ENCODE assay signal across 8 mouse cellular contexts in the genomic region with DNA sequence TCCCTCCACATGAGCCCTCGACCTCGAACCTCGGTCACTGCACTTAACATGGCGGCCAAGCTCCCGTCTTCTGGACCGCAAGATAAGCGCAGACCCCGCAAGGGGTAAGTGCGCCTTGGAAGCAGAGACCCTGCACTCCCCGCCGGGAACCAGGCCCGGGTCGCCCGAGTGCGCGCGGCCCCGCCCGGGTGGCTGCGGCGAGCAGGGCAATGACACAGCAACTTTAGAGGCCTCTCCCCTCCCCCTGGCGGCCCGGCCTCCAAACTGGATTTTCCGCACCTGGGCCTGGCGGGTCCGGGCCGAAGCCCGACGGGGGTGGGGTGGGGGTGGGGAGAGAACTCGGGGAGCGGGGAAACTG. TPM values are rescaled to one million over a fixed set of nuclear protein-coding genes. Genes with fewer than 3 reads are reported as not detected.
DNase-seq lines count a peak whose midpoint lies in the region; ATAC-seq and TF ChIP-seq lines count a peak whose summit lies in the region.

No protein-coding gene starts in this region.

- H3K27me3 ChIP-seq in intestine, embryonic 16.5 days (replicated peaks; ENCODE audit: control insufficient read depth, insufficient read depth, low read length): no peaks in the 10 kb centered on the region
- no peaks in the 10 kb centered on the region for H3K27me3 ChIP-seq in limb, embryonic 14.5 days (ENCODE audit: control insufficient read depth, insufficient read depth, low read length)
- no peaks in the 10 kb centered on the region for H3K27me3 ChIP-seq in midbrain, embryonic 15.5 days (replicated peaks)
- no peaks in the 10 kb centered on the region for H3K27me3 ChIP-seq in testis, adult 2 months (ENCODE audit: control insufficient read depth, insufficient read depth, low read length)

- under 1% methylated on average over 27 of the region's 31 CpGs for WGBS in intestine, embryonic 16.5 days
- WGBS in limb, embryonic 14.5 days: under 1% methylated on average over 26 of the region's 31 CpGs
- WGBS in midbrain, embryonic 15.5 days: 0% methylated on average over 31 of the region's 31 CpGs

- H3K9me3 ChIP-seq in intestine, embryonic 16.5 days (ENCODE audit: control insufficient read depth, low read length): no peaks in the 10 kb centered on the region
- no peaks in the 10 kb centered on the region for H3K9me3 ChIP-seq in limb, embryonic 14.5 days (ENCODE audit: control insufficient read depth, low read length)
- no peaks in the 10 kb centered on the region for H3K9me3 ChIP-seq in midbrain, embryonic 15.5 days

- no peak for TF ChIP-seq CTCF in testis, adult 2 months (IDR thresholded peaks at IDR 0.05; ENCODE audit: control insufficient read depth, insufficient read depth, insufficient replicate concordance, low read depth, low read length)

- peaks cover 25% of the 10 kb centered on the region for H3K4me1 ChIP-seq in intestine, embryonic 16.5 days (ENCODE audit: control insufficient read depth, insufficient read depth, low read length)
- peaks cover 14% of the 10 kb centered on the region for H3K4me1 ChIP-seq in limb, embryonic 14.5 days (ENCODE audit: control insufficient read depth, insufficient read depth, low read length)
- peaks cover 39% of the 10 kb centered on the region for H3K4me1 ChIP-seq in midbrain, embryonic 15.5 days
- peaks cover 14% of the 10 kb centered on the region for H3K4me1 ChIP-seq in testis, adult 2 months (ENCODE audit: control insufficient read depth, insufficient read depth, low read length)

- peak; percentile 80 for DNase-seq in embryo, embryonic 10 days (ENCODE audit: low spot score)
- no peak for DNase-seq in embryo, embryonic 9.5 days (ENCODE audit: extremely low spot score)
- peak; percentile 80 to 82 for DNase-seq in cerebellum, postnatal 36 days
- peak; percentile 92 for DNase-seq in gastrocnemius, postnatal 14 days
- no peak for DNase-seq in limb, embryonic 14.5 days (ENCODE audit: low spot score)

- peak overlapping the region; percentile 100 for H3K27ac ChIP-seq in intestine, embryonic 16.5 days (ENCODE audit: low read length)
- peak overlapping the region; percentile 100 for H3K27ac ChIP-seq in limb, embryonic 14.5 days (replicated peaks; ENCODE audit: low read depth, low read length)
- peak overlapping the region; percentile 100 for H3K27ac ChIP-seq in midbrain, embryonic 15.5 days
- peak overlapping the region; percentile 98 for H3K27ac ChIP-seq in testis, adult 2 months (ENCODE audit: control insufficient read depth, insufficient read depth, low read depth, low read length)

- H3K4me3 ChIP-seq in intestine, embryonic 16.5 days (ENCODE audit: low read length): peak overlapping the region; percentile 89
- peak overlapping the region; percentile 100 for H3K4me3 ChIP-seq in limb, embryonic 14.5 days (replicated peaks; ENCODE audit: low read length)
- H3K4me3 ChIP-seq in midbrain, embryonic 15.5 days: peak overlapping the region; percentile 90
- H3K4me3 ChIP-seq in testis, adult 2 months (ENCODE audit: control insufficient read depth, low read depth, low read length): peak overlapping the region; percentile 96

- peak; percentile 22 for ATAC-seq in intestine, embryonic 16.5 days
- no peak for ATAC-seq in limb, embryonic 14.5 days (ENCODE audit: low FRiP score, low read depth)
- ATAC-seq in midbrain, embryonic 15.5 days (replicated peaks): peak; percentile 0; the same call in 1 of the 2 replicates

- intact Hi-C loops in gastrocnemius, postnatal 14 days (cut with DNase I; ENCODE audit: low total_unique reads): no loop called here

- 0 out of 2 replicates have a peak, but pooled peaks have one; percentile 13 for TF ChIP-seq POLR2A in limb, embryonic 14.5 days (IDR thresholded peaks at IDR 0.05; ENCODE audit: borderline replicate concordance, extremely low read depth, insufficient read depth, insufficient read length)
- no peak for TF ChIP-seq POLR2A in testis, adult 2 months (IDR thresholded peaks at IDR 0.05; ENCODE audit: control insufficient read depth, low read depth, low read length)

- peak overlapping the region; percentile 98 for H3K9ac ChIP-seq in intestine, embryonic 16.5 days (ENCODE audit: low read depth, low read length)
- H3K9ac ChIP-seq in limb, embryonic 14.5 days (ENCODE audit: low read depth, low read length, severe bottlenecking): peak overlapping the region; percentile 97
- H3K9ac ChIP-seq in midbrain, embryonic 15.5 days: peak overlapping the region; percentile 98

- H3K36me3 ChIP-seq in intestine, embryonic 16.5 days (ENCODE audit: control insufficient read depth, insufficient read depth, low read length): peaks cover 25% of the 10 kb centered on the region
- H3K36me3 ChIP-seq in limb, embryonic 14.5 days (ENCODE audit: control insufficient read depth, insufficient read depth, low read length): peaks cover 32% of the 10 kb centered on the region
- H3K36me3 ChIP-seq in midbrain, embryonic 15.5 days (replicated peaks): peaks cover 2% of the 10 kb centered on the region
- H3K36me3 ChIP-seq in testis, adult 2 months (ENCODE audit: control insufficient read depth, insufficient read depth, low read length): peaks cover 8% of the 10 kb centered on the region

- peak overlapping the region; percentile 72 for H3K4me2 ChIP-seq in intestine, embryonic 16.5 days (ENCODE audit: low read depth, low read length)
- peak overlapping the region; percentile 97 for H3K4me2 ChIP-seq in limb, embryonic 14.5 days (replicated peaks; ENCODE audit: low read depth, low read length, severe bottlenecking)
- peak overlapping the region; percentile 88 for H3K4me2 ChIP-seq in midbrain, embryonic 15.5 days

RNA-seq across cellular contexts. Expression of gene H2-DMa, which starts 1.5 kb away (rescaled TPM):
- 1 to 10 TPM; 2.3 to 3.6 TPM for total RNA-seq in gastrocnemius, postnatal 14 days (2021)
- 13.4 and 15.3 TPM in 2 replicates for polyA plus RNA-seq in intestine, embryonic 16.5 days (2015; fragmentation: Nextera tagmentation; extraction: Ambion mirVana)
- 13.1 and 20.2 TPM in 2 replicates for polyA plus RNA-seq in limb, embryonic 14.5 days (2012; rRNA removed)
- 16.8 and 19.0 TPM in 2 replicates for polyA plus RNA-seq in limb, embryonic 14.5 days (2014; fragmentation: Nextera tagmentation; extraction: Ambion mirVana)
- 17.2 and 18.8 TPM in 2 replicates for polyA plus RNA-seq in midbrain, embryonic 15.5 days (2015; fragmentation: Nextera tagmentation; extraction: Ambion mirVana)
- 33.8 and 40.7 TPM in 2 replicates for polyA plus RNA-seq in testis, adult 2 months (2012; rRNA removed)

RNA-seq across cellular contexts. Expression of gene Brd2, which starts 1.6 kb away (rescaled TPM):
- total RNA-seq in gastrocnemius, postnatal 14 days (2021): 10 to 100 TPM; 75.2 to 75.5 TPM
- 72.3 and 73.0 TPM in 2 replicates for polyA plus RNA-seq in intestine, embryonic 16.5 days (2015; fragmentation: Nextera tagmentation; extraction: Ambion mirVana)
- 197 and 217 TPM in 2 replicates for polyA plus RNA-seq in limb, embryonic 14.5 days (2012; rRNA removed)
- polyA plus RNA-seq in limb, embryonic 14.5 days (2014; fragmentation: Nextera tagmentation; extraction: Ambion mirVana): 121 and 141 TPM in 2 replicates
- polyA plus RNA-seq in midbrain, embryonic 15.5 days (2015; fragmentation: Nextera tagmentation; extraction: Ambion mirVana): 137 and 140 TPM in 2 replicates
- 164 and 178 TPM in 2 replicates for polyA plus RNA-seq in testis, adult 2 months (2012; rRNA removed)

RNA-seq across cellular contexts. Expression of gene H2-DMb2, which starts 22.3 kb away (rescaled TPM):
- under 1 TPM; 0.45 to 0.47 TPM for total RNA-seq in gastrocnemius, postnatal 14 days (2021)
- 0.87 and 0.99 TPM in 2 replicates for polyA plus RNA-seq in intestine, embryonic 16.5 days (2015; fragmentation: Nextera tagmentation; extraction: Ambion mirVana)
- polyA plus RNA-seq in limb, embryonic 14.5 days (2012; rRNA removed): 0.31 and 0.54 TPM in 2 replicates
- 0.23 and 0.36 TPM in 2 replicates for polyA plus RNA-seq in limb, embryonic 14.5 days (2014; fragmentation: Nextera tagmentation; extraction: Ambion mirVana)
- polyA plus RNA-seq in midbrain, embryonic 15.5 days (2015; fragmentation: Nextera tagmentation; extraction: Ambion mirVana): 0.27 and 0.65 TPM in 2 replicates
- 0.27 and 0.41 TPM in 2 replicates for polyA plus RNA-seq in testis, adult 2 months (2012; rRNA removed)

RNA-seq across cellular contexts. Expression of gene H2-Oa, which starts 28.7 kb away (rescaled TPM):
- total RNA-seq in gastrocnemius, postnatal 14 days (2021): not detected
- 0.62 and 0.95 TPM in 2 replicates for polyA plus RNA-seq in intestine, embryonic 16.5 days (2015; fragmentation: Nextera tagmentation; extraction: Ambion mirVana)
- polyA plus RNA-seq in limb, embryonic 14.5 days (2012; rRNA removed): 1.0 and 1.7 TPM in 2 replicates
- polyA plus RNA-seq in limb, embryonic 14.5 days (2014; fragmentation: Nextera tagmentation; extraction: Ambion mirVana): 0.70 and 0.85 TPM in 2 replicates
- polyA plus RNA-seq in midbrain, embryonic 15.5 days (2015; fragmentation: Nextera tagmentation; extraction: Ambion mirVana): not detected in 2 replicates
- polyA plus RNA-seq in testis, adult 2 months (2012; rRNA removed): 0.10 and 0.22 TPM in 2 replicates

RNA-seq across cellular contexts. Expression of gene H2-DMb1, which starts 32.1 kb away (rescaled TPM):
- 1 to 10 TPM; 1.0 to 1.4 TPM for total RNA-seq in gastrocnemius, postnatal 14 days (2021)
- 3.0 and 3.6 TPM in 2 replicates for polyA plus RNA-seq in intestine, embryonic 16.5 days (2015; fragmentation: Nextera tagmentation; extraction: Ambion mirVana)
- polyA plus RNA-seq in limb, embryonic 14.5 days (2012; rRNA removed): 4.2 and 6.9 TPM in 2 replicates
- polyA plus RNA-seq in limb, embryonic 14.5 days (2014; fragmentation: Nextera tagmentation; extraction: Ambion mirVana): 2.4 and 2.7 TPM in 2 replicates
- polyA plus RNA-seq in midbrain, embryonic 15.5 days (2015; fragmentation: Nextera tagmentation; extraction: Ambion mirVana): 0.79 and 1.2 TPM in 2 replicates
- 8.0 and 9.5 TPM in 2 replicates for polyA plus RNA-seq in testis, adult 2 months (2012; rRNA removed)

Comparison
In these comparisons a context has a peak if more than half of its experiments do, and no peak if none do; other contexts are left out.
1. DNase-seq: peak in embryo, embryonic 10 days (single experiment), cerebellum, postnatal 36 days (2 of 2) and gastrocnemius, postnatal 14 days (single experiment); none in embryo, embryonic 9.5 days (single experiment) and limb, embryonic 14.5 days (single experiment).
2. Peak in every context shown above with its lines, with median percentiles within 50 percentile points of each other: H3K27ac ChIP-seq, H3K4me2 ChIP-seq, H3K4me3 ChIP-seq and H3K9ac ChIP-seq.